Mouse (Mus musculus): ENCODE measurements around the gene Yju2. TPM values are rescaled to one million over a fixed set of nuclear protein-coding genes. Genes with fewer than 3 reads are reported as not detected.

Gene Yju2
- polyA plus RNA-seq, 1 experiment from 2014 or later: 22.7 TPM

GRCm38 (mm10) chr17:55952447-55953027 lies 6.4 kb upstream of the Yju2 start, which contains the start of gene Ebi3:
Ebi3 (plus strand) TSS chr17:55952640.
- Histone ChIP-seq H3K9me3 (no peaks in the 10 kb centered on the region), H3K9ac (no peak within 1 kb of the TSS), H3K4me3 (no peak within 1 kb of the TSS), H3K4me2 (no peak within 1 kb of the TSS), H3K27me3 (no peaks in the 10 kb centered on the region), H3K27ac (replicated peaks) (no peak within 1 kb of the TSS), H3K4me1 (replicated peaks) (peaks cover 12% of the 10 kb centered on the region), H3K36me3 (no peaks in the 10 kb centered on the region)
- WGBS: 81% methylated on average over 6 of the region's 6 CpGs
- ATAC-seq (ENCODE audit: low FRiP score, low read depth): no peak

GRCm38 (mm10) chr17:55953751-55954150 lies 5.1 kb upstream of the Yju2 start:
- 75% methylated on average over 6 of the region's 6 CpGs for WGBS
- peaks cover 22% of the 10 kb centered on the region for H3K4me1 ChIP-seq (replicated peaks)
- H3K4me3 ChIP-seq: no peak overlapping the region
- H3K4me2 ChIP-seq: no peak overlapping the region
- no peaks in the 10 kb centered on the region for H3K27me3 ChIP-seq
- H3K36me3 ChIP-seq: no peaks in the 10 kb centered on the region
- H3K9ac ChIP-seq: no peak overlapping the region
- no peaks in the 10 kb centered on the region for H3K9me3 ChIP-seq
- no peak for ATAC-seq (ENCODE audit: low FRiP score, low read depth)
- no peak overlapping the region for H3K27ac ChIP-seq (replicated peaks)

- H3K27me3 ChIP-seq: no peaks in the 10 kb centered on the region
- H3K4me3 ChIP-seq: no peak overlapping the region
- H3K9me3 ChIP-seq: no peaks in the 10 kb centered on the region
- no peak for ATAC-seq (ENCODE audit: low FRiP score, low read depth)
- no peak overlapping the region for H3K4me2 ChIP-seq
- no peak overlapping the region for H3K9ac ChIP-seq
- peaks cover 22% of the 10 kb centered on the region for H3K4me1 ChIP-seq (replicated peaks)
- no peak overlapping the region for H3K27ac ChIP-seq (replicated peaks)
- WGBS: 36% methylated on average over 16 of the region's 16 CpGs
- H3K36me3 ChIP-seq: no peaks in the 10 kb centered on the region
Measured at GRCm38 (mm10) chr17:55954229-55954628, 4.7 kb upstream of the Yju2 start.

GRCm38 (mm10) chr17:55956129-55956528 lies 2.8 kb upstream of the Yju2 start:
- H3K4me3 ChIP-seq: peak overlapping the region; percentile 46
- H3K9me3 ChIP-seq: no peaks in the 10 kb centered on the region
- peaks cover 32% of the 10 kb centered on the region for H3K4me1 ChIP-seq (replicated peaks)
- no peaks in the 10 kb centered on the region for H3K36me3 ChIP-seq
- WGBS: 0% methylated on average over 25 of the region's 26 CpGs
- peak overlapping the region; percentile 31 for H3K9ac ChIP-seq
- peak overlapping the region; percentile 64 for H3K4me2 ChIP-seq
- no peaks in the 10 kb centered on the region for H3K27me3 ChIP-seq
- ATAC-seq (ENCODE audit: low FRiP score, low read depth): peak; percentile 55
- H3K27ac ChIP-seq (replicated peaks): peak overlapping the region; percentile 70

- Histone ChIP-seq H3K4me3 (peak overlapping the region; percentile 46), H3K4me1 (replicated peaks) (peaks cover 32% of the 10 kb centered on the region), H3K36me3 (no peaks in the 10 kb centered on the region), H3K9ac (peak overlapping the region; percentile 31), H3K27me3 (no peaks in the 10 kb centered on the region), H3K27ac (replicated peaks) (peak overlapping the region; percentile 70), H3K9me3 (no peaks in the 10 kb centered on the region), H3K4me2 (peak overlapping the region; percentile 64)
- no peak; the same call in 1 of the 2 replicates for ATAC-seq (ENCODE audit: low FRiP score, low read depth)
- WGBS: 35% methylated on average over 6 of the region's 6 CpGs
Measured at GRCm38 (mm10) chr17:55956591-55956990, 2.3 kb upstream of the Yju2 start.

- no peaks in the 10 kb centered on the region for H3K9me3 ChIP-seq
- peak overlapping the region; percentile 46; the same call in 1 of the 2 replicates for H3K4me3 ChIP-seq
- H3K27me3 ChIP-seq: no peaks in the 10 kb centered on the region
- 0 out of 2 replicates have a peak, but pooled peaks cover 4% of the 10 kb centered on the region for H3K36me3 ChIP-seq
- H3K4me1 ChIP-seq (replicated peaks): peaks cover 32% of the 10 kb centered on the region
- 0 out of 2 replicates have a peak overlapping the region, but pooled peaks have one; percentile 12 for H3K9ac ChIP-seq
- H3K27ac ChIP-seq (replicated peaks): 0 out of 2 replicates have a peak overlapping the region, but pooled peaks have one; percentile 23
- H3K4me2 ChIP-seq: peak overlapping the region; percentile 64
- WGBS: 12% methylated on average over 9 of the region's 9 CpGs
- peak; percentile 27; the same call in 1 of the 2 replicates for ATAC-seq (ENCODE audit: low FRiP score, low read depth)
Measured at GRCm38 (mm10) chr17:55957168-55957567, 1.7 kb upstream of the Yju2 start.

- H3K36me3 ChIP-seq: 0 out of 2 replicates have a peak, but pooled peaks cover 6% of the 10 kb centered on the region
- peak overlapping the region; percentile 77 for H3K4me2 ChIP-seq
- no peaks in the 10 kb centered on the region for H3K27me3 ChIP-seq
- peak overlapping the region; percentile 65 for H3K4me3 ChIP-seq
- peak overlapping the region; percentile 58 for H3K9ac ChIP-seq
- peak overlapping the region; percentile 97 for H3K27ac ChIP-seq (replicated peaks)
- WGBS: 77% methylated on average over 13 of the region's 13 CpGs
- H3K4me1 ChIP-seq (replicated peaks): peaks cover 32% of the 10 kb centered on the region
- H3K9me3 ChIP-seq: no peaks in the 10 kb centered on the region
- no peak for ATAC-seq (ENCODE audit: low FRiP score, low read depth)
Measured at GRCm38 (mm10) chr17:55957726-55958583, 944 bp upstream of the Yju2 start.

- 33% methylated on average over 2 of the region's 2 CpGs for WGBS
Measured at GRCm38 (mm10) chr17:55958584-55958886, 364 bp upstream of the Yju2 start.

GRCm38 (mm10) chr17:55959946-55960740 lies 1.2 kb downstream of the Yju2 start:
- WGBS: 81% methylated on average over 10 of the region's 10 CpGs
- Histone ChIP-seq H3K4me3 (peak overlapping the region; percentile 65), H3K9ac (peak overlapping the region; percentile 28), H3K27me3 (no peaks in the 10 kb centered on the region), H3K9me3 (no peaks in the 10 kb centered on the region), H3K27ac (replicated peaks) (peak overlapping the region; percentile 97), H3K4me2 (peak overlapping the region; percentile 77), H3K4me1 (replicated peaks) (peaks cover 32% of the 10 kb centered on the region), H3K36me3 (peaks cover 15% of the 10 kb centered on the region)
- ATAC-seq (ENCODE audit: low FRiP score, low read depth): no peak

More at GRCm38 (mm10) chr17:55958584-55958886, 364 bp upstream of the Yju2 start:
- Histone ChIP-seq H3K27ac (replicated peaks) (peak overlapping the region; percentile 97), H3K36me3 (0 out of 2 replicates have a peak, but pooled peaks cover 6% of the 10 kb centered on the region), H3K9me3 (no peaks in the 10 kb centered on the region), H3K9ac (peak overlapping the region; percentile 58), H3K4me3 (peak overlapping the region; percentile 65), H3K4me1 (replicated peaks) (peaks cover 32% of the 10 kb centered on the region), H3K4me2 (peak overlapping the region; percentile 77), H3K27me3 (no peaks in the 10 kb centered on the region)
- no peak for ATAC-seq (ENCODE audit: low FRiP score, low read depth)

GRCm38 (mm10) chr17:55960791-55961190 lies 1.9 kb downstream of the Yju2 start:
- ATAC-seq (ENCODE audit: low FRiP score, low read depth): no peak
- Histone ChIP-seq H3K4me2 (no peak overlapping the region), H3K27ac (replicated peaks) (no peak overlapping the region), H3K9ac (no peak overlapping the region), H3K4me1 (replicated peaks) (peaks cover 32% of the 10 kb centered on the region), H3K36me3 (peaks cover 15% of the 10 kb centered on the region), H3K4me3 (no peak overlapping the region), H3K9me3 (no peaks in the 10 kb centered on the region), H3K27me3 (no peaks in the 10 kb centered on the region)

- no peak overlapping the region for H3K27ac ChIP-seq (replicated peaks)
- no peak for ATAC-seq (ENCODE audit: low FRiP score, low read depth)
- no peak overlapping the region for H3K4me2 ChIP-seq
- H3K9ac ChIP-seq: no peak overlapping the region
- 99% methylated on average over 7 of the region's 7 CpGs for WGBS
- peaks cover 27% of the 10 kb centered on the region for H3K4me1 ChIP-seq (replicated peaks)
- H3K27me3 ChIP-seq: no peaks in the 10 kb centered on the region
- H3K36me3 ChIP-seq: peaks cover 15% of the 10 kb centered on the region
- no peak overlapping the region for H3K4me3 ChIP-seq
- no peaks in the 10 kb centered on the region for H3K9me3 ChIP-seq
Measured at GRCm38 (mm10) chr17:55961631-55962030, 2.7 kb downstream of the Yju2 start.

All from hindbrain, embryonic 15.5 days (tissue).